Mouse (Mus musculus) brain, embryonic 18.5 days (tissue): ENCODE measurements around the gene Timm29.
A peak's percentile ranks its signal among the peaks of the same experiment; 100 is the strongest.

Experiments used
- DNase-seq: peaks from one replicate; pipeline ENCODE4 v3.0.0-alpha.2; 2012; ENCODE audit warnings: low read depth, low spot score

The Timm29 gene

DNA sequence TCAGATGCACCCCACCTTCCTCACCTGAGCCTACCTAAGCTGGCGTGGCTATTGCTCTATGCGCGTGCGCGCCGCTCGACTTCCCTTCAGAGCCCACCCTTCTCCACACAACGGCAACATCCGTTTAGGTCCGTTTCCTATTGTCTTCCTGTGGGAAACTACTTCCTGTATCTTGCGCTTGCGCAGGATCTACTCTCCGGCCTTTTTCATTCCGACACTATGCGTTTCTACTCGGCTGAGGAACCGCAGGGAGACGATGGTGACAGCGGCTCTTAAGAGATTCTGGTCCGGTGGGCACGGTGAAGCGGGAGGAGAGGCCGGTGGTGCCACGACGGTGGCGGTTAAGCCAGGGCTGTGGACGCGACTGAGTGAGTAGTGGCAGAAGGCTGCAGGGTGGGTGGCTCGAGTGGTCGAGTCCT is at the start of gene Timm29, which contains the start of gene Yipf2:
TSS of gene Timm29 (plus strand) at position 20 of the 419 bp plus-strand sequence.
TSS of gene Yipf2 (minus strand) at position 126 of the 419 bp plus-strand sequence.
- peak; percentile 98 for DNase-seq

DNA sequence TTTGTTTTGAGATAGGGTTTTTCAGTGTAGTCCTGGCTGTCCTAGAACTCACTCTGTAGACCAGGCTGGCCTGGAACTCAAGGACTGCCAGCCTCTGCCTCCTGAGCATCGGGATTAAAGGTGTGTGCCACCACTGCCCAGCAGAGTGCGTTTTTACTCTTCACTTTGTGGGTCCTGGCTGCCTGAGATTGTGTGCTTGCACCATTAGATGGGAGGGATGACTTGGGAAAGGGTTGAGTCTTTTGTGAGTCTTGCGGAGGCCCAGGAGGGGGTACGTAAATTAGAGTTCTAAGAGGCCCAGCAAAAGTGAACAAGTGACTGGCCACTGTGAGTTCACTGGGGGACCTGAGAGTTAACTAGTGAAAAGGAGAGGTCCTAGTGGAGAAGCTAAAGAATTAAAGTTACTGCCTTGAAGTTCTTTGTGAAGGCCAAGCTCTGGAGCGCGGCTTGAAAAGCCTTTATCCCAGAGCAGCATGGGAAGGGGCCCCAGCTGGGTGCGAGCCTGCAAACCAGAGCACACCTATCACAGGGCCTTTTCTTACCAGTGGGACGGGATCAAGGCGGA is 47.1 kb upstream of the Timm29 start:
- DNase-seq: no peak

DNA sequence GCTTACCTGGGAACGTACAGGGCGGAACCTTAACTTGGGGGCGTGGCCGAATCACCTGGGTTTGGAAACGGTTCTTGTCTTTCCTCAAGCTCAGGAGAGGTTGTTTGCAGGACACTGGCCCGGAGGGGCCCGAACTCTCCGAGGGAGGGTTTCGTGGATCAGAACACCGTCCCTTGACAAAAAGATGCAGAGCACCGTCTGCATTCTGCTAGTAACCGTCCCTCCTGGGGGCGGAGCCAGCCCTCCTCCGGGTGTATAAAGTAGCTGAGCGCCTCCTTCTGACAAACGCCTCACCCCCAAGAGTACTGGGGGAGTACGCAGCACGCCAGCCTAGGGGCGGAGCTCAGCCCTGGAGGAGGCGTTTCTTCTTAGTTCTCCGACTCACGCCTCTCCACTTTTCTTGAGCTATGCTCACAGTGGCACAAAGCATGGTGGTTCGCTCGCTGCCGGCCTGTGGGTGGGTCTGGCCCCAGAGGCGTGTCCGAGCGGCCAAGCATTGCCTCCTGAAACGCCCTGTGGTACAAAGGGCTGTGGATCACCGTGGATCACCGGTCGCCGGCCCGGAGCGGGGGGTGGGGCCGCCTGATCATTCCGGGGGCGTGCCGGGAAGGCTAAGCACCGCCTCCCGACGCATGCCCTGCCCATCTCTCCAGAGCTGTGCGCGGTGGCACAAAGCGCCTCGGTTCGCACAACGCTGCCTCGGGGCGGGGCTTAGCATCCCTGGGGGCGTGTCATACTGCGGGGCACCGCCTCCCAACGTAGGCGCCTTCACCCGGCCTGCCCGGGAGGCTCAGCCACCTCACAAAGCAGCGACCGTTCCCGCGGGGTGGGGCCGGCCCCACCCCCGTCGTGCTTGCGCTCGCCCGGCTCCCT is 46.4 kb upstream of the Timm29 start:
- peak; percentile 96 for DNase-seq

DNA sequence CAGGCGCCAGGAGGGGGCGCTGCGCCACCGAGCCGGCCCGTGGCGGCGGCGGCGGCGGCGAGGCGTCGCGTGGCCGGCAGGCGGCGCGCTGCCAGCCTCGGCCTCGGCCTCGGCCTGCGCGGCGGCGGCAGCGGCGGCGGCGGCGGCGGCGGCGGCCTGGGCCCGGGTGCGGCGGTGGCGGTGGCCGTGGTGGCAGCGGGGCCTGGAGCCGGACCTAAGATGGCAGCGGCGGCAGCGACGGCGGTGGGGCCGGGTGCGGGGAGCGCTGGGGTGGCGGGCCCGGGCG is 45.8 kb upstream of the Timm29 start, which contains the start of gene Carm1:
TSS of gene Carm1 (plus strand) at position 106 of the 286 bp plus-strand sequence.
- no peak for DNase-seq

DNA sequence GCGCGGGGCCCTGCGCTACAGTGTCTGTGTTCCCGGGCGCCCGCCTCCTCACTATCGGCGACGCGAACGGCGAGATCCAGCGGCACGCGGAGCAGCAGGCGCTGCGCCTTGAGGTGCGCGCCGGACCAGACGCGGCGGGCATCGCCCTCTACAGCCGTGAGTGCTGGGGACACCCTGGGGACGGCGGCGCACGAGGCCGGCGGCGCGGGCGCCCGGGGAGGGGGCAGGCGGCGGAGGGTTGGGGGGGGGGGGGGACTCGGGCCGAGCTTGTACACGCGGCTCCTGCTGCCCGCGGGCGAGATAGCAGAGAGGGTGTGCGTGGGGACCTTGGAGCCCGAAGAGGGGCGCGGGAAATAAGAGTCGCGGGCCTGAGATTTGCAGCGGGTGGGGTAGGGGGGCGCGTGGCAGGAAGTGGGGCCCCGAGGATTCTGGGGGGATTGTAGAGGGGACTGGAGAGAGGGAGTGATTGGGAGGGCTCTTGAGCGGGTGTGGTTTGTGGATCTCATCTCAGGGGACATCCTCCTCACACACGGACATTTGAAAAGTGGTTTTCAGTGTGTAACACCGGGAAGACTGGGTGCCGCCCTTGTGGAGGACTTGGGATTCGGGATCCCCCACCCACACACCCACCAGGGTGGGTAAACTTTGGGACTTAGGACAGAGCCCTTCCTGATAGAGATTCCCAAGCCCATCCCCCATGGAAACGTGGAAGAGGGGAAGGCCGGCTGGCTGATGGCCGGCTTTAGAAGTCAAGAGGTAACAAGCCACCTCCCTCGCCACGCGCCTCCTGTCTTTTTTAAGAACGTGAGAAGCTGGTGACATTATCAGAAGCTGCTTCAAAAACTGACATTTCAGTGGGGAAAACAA is 45.2 kb upstream of the Timm29 start:
- DNase-seq: no peak

DNA sequence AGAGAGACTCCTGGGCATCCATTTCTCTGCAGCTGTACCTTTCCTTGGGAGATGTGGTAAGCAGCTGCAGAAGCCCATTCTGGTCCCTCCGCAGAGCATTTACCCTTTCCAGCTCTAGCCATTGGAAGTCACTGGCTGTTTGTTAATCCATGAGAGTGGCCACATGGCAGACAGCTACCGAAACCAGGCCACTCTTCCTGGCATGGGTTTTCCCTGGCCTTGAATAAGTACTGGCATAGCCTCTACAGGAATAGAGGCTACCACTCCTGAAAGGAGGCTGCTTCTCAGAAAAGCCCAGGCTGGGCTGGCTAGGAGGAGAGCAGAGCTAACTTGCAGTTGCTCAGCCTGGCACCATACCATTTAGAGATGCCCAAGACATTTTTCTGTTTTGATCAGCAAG is 41.5 kb upstream of the Timm29 start:
- DNase-seq: no peak

DNA sequence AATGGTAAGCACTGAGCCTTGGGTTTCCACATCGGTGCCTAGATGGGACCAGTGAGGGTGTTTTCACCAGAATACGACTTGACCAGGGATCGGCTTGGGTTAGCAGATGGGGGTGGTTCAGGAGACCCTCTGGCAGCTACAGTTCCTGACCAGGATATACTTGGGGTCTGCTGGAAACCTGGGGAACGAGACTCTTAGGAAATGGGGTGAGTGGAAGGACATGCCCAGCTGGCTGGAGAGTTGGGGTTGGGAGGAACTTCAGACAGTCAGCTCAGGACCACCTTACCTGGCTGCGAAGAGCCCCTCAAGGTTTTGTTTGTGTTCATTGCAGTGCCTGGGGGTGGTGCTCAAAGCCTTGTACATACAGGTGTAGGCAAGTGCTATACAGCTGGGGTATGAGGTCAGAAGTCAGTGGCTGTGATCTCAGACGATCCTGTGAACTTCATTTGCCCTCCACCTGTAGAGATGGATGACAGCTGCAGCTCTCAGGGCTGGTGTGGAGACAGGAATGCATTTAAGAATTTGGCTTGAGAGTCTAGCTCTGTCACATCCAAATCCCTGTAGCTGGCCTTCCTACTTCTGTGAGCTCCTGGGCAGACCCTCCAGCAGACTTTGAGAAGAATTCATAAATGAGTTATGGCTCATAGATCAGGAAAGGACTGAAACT is 38.8 kb upstream of the Timm29 start:
- no peak for DNase-seq

DNA sequence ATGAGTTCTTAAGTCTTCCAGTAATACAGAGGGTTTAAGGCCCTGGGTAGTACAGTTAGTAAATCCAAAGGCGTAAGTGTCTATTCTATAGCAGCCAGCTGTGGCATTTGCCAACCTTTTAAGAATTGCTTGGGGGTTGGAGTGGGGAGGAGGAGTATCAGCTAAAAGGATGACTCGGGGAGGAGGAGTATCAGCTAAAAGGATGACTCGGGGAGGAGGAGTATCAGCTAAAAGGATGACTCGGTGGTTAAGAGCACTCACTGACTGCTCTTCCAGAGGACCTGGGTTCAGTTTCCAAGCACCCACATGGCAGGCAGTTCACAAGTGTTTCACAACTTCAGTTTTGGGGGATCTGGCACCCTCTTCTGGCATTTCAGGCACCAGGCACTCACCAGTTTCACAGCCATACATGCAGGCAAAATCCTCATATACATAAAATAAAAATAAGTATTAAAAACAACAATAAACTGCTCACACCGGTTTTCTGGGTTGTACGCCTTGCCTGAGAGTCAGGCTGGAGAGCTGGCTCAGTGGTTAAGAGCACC is 37.3 kb upstream of the Timm29 start:
- DNase-seq: no peak

DNA sequence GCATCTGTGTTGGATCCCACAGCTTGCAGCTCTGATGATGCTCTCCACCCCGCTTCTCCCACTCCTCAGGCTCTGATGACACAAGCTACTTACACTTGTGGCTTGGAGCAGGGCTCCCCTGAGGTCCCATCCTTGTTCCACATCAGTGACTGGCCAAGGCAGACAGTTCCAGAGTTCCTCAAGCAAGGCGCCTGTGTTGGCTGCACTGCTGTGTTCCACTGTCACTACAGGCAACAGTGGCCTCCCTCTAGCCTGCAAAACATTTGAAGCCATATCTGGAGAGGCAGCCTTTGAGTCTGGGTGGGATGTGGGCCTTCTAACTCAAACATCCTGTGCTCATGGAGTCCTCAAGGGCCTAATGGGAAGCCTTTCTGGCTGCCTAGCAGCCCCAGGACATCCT is 35.5 kb upstream of the Timm29 start:
- no peak for DNase-seq

DNA sequence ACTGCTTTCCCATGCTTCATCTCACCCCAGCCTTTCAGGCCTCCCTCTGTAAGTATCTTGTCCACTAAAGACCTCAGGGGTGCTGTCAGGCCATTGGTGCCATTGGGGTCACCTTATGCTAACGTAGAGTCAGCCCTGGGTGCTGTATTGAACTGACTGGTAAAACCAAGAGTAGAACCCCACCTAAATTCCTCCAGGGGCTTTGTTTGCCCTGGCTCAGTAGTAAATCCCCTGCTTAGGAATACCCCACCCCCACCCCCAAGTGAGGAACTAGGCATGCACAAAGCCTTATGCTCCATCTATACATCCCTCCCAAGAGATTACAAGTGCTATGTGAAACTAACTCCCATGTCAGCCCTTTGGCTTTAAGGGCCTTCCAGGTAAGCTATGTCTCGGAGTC is 35.0 kb upstream of the Timm29 start:
- no peak for DNase-seq

DNA sequence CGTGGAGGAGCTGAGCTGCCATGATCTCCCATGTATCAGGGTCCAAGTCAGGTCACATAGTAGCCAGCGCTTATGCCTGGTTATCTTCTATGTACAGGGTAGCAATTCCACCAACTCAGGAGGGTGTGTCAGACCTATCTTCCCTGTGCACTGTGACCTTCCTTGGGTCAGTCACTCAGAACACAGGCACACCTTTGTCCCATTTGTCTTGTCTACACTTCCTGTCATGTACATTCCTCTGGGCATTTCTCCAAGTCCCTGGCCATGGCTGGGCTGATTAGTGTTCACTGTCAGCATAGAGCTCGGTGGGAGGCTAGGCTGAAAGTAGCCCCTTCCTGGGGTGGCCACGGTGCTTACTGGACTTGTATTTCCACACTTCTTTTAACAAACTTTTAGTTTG is 34.2 kb upstream of the Timm29 start:
- no peak for DNase-seq

DNA sequence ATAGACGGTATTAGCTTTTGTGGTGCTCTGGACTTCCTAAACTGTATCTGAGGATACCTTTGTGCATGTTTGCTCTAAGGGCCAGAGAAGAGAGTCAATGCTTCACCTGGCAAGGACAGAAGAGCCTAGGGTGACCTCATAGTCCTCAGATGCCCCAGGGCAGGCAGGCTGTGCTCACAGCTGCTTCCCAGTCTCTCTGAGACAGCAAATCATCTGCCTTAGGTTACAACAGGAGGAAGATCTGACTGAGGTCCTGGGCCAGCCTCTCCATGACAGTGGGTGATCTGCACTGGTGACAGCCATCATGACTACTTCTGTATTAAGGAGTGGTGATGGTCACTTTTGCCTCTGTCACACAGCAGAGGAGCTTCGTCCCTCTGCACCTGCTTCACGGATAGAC is 33.4 kb upstream of the Timm29 start:
- DNase-seq: no peak

DNA sequence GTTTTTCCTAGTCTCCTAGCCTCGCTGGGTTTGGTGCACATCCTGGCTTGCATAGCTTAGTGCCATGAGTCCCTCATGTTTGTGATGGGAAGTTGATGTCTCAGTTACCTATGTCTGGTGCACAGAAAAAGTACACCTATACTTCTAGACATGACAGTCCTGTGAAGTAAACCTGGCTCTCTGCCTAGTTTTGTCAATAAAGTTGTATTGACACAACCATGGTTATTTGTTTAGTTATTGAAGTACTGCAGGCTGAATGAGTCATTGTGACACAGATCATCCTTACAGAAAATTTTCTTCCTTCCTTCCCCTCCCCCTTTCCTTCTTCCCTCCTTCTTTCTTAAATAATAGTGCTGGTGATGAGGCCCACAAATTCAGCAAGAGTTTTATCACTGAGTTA is 28.1 kb upstream of the Timm29 start:
- no peak for DNase-seq

DNA sequence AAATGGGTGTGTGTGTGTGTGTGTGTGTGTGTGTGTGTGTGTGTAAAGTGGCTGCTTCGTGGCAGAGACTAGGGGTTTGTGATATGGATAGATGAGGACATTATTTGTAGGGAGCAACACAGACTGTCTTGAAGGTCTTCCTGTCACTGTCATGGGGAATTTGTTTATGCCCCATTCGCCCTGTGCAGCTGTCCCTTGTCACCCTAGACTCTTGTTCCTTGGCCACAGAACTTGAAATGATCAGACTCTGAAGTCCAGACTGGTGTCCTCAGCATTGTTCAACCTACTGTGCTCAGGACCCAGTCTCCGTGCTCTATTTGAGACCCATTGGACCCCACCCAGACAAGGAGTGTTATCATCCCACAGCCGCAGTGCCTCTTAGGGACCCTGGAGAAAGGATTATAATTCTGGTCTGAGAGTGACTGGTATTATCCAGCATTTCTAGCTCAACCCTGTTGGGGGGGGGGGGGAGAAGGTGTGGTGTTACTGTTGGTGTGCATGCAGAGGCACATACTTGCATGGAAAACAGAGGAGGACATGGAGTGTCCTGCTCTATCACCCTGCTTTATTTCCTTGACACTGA is 27.4 kb upstream of the Timm29 start:
- DNase-seq: no peak

DNA sequence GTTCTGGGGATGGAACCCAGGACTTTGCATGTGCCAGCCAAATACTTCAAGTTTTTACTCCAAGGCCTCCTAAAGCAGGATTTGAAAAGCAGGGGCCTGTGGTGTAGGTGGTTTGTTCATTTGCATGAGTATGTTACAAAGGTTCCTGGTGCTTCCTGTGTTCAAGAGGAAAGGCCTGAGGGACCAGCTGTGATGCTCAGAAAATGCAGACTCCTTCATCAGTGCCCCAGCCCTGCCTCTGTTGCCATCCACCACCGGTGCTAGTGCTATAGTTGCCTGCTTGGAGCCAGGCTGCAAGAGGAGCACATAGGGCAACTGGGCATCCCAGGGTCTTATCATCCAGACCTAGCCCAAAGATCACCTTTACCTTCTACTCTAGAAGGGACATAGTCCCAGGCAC is 26.0 kb upstream of the Timm29 start:
- DNase-seq: no peak

DNA sequence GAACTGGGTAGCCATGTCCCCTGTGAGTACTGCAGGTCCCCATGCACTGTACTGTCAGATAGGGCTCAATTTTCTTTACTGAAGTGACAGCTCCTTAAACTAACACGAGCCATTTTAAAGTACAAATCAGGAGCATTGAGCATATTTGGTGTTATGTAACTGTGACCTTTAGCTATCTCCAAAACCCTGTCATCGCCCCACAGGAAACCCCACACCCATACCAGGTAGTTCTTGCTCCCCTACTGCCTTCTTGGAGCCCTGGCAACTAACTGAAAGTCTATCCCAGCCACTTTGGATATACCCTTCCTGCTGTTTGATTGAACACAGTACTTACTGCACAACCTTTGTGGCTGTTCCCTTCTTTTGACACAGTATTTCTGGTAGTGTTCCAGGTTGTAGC is 25.5 kb upstream of the Timm29 start:
- no peak for DNase-seq

DNA sequence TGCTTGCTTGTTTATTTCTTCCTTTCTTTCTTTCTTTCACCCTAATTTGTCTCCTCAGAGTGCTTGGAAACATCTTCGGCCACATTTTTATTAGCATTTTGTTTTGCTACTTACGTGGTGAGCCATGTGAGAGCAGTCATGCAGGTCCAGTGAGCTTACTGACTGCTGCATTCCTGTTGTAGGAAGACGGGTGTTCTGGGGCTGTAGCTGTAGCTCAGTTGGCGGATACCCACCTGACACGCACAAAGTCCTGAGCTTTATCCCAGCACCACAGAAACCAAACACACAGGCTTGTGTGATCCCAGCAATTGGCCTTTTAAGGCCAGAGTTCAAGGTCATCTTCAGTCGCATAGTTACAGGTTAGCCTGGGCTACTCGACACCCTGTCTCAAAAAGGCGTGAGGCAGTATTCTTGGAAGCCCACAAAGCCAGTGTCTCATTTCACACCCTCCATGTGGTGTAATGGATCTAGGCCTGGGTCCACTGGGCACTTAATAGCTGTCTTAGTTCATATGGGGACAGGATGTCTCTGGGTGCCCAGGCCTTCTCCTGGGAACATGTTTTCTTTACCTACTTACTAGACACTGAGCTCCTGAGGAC is 23.8 kb upstream of the Timm29 start:
- DNase-seq: no peak

DNA sequence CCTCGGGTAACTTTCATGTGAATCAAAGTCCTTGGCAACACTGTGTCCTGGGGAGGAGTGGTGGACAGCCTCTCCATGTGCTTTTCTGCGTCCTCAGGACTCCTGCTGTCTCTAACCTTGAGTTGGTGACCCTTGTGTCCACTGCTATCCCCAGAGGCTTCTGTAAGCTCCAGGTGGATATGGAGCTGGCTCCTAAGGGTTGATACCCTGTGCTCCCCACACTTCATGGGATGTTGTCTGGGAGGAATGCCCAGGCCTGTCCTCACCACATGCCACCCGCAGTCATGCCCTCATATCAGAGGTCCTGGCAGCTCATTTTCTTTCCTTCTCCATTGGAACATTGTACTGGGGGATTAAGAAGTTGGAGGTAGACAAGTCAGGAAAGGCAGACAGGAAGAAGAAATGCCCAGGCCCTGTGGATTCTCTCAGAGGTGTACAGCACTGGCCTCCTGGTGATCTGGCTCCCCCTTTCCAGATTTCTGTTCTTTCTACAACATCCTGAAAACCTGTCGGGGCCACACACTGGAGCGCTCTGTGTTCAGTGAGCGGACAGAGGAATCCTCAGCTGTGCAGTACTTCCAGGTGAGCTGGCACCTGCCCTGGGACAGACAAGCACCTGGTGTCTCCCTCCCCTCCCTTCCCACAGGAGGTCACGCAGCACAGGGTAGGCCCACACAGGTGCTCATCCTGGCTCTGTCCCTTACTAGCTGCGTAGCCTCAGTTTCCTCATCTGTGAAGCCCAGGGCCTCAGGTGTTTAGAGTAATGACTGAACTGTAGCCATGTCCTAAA is 18.3 kb upstream of the Timm29 start:
- DNase-seq: no peak

DNA sequence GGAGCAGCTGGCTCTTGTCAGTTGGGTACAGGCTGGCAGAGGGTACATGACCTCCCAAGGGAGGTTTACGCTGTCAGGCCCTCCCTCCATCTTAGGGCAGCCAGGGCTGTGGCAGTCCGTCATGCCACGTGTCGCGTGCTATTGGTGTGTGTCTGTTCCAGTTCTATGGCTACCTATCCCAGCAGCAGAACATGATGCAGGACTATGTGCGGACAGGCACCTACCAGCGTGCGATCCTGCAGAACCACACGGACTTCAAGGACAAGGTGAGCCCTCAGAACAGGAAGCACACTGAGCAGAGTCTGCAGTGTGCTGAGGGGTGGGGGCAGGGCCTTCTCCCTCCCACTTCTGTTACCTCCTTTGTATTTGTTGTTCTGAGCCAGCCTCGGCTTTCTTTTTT is 17.3 kb upstream of the Timm29 start:
- no peak for DNase-seq

DNA sequence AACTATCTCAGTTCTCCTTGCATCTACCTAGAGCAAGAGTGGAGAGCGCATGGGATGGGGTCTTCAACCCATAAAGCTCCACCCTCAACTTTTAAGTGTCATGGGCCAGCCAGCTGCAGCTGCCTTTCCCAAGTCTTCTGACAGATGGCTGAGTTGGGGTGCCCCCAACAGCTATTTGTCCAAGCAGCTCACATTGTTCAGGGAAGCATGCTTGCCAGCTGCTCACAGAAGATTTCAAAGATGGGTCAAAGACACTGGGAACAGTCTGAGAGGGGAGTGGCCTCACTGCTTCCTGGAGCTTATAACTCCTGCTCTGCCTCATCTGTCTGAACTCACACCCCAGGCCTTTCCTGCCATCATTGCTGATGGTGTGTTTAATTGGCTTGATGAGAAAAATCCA is 16.2 kb upstream of the Timm29 start:
- DNase-seq: no peak
